ENCODE assay signal across 8 mouse cellular contexts in genomic region chr11:87443373-87443883, GRCm38 (mm10). TPM values are rescaled to one million over a fixed set of nuclear protein-coding genes. Genes with fewer than 3 reads are reported as not detected.
DNase-seq lines count a peak whose midpoint lies in the region; ATAC-seq and TF ChIP-seq lines count a peak whose summit lies in the region.

No protein-coding gene starts in this region.

- DNase-seq in gastrocnemius, adult 2 months, result no peak
- DNase-seq in gastrocnemius, postnatal 14 days, result no peak
- DNase-seq in cerebellum, adult 8-10 months, result peak; percentile 59
- peak; percentile 93 for DNase-seq in forelimb bud, embryonic 11.5 days (ENCODE audit: low read depth, low spot score)
- peak; percentile 87 for DNase-seq in induced T-regulatory cell, adult 2 months (ENCODE audit: low read depth)
- DNase-seq in limb, embryonic 11.5 days (ENCODE audit: low spot score), result peak; percentile 71
- DNase-seq in spleen, postnatal 4 days (ENCODE audit: low spot score in 2 of 2), result peak; percentile 70 to 83

- H3K9ac ChIP-seq in limb, embryonic 11.5 days (ENCODE audit: low read length), result no peak overlapping the region
- H3K9ac ChIP-seq in midbrain, embryonic 12.5 days (replicated peaks), result no peak overlapping the region

- no peaks in the 10 kb centered on the region for H3K36me3 ChIP-seq in limb, embryonic 11.5 days (ENCODE audit: control insufficient read depth, insufficient read depth, low read length)
- H3K36me3 ChIP-seq in midbrain, embryonic 12.5 days, result no peaks in the 10 kb centered on the region

- peaks cover 3% of the 10 kb centered on the region; the same call in 1 of the 2 replicates for H3K27me3 ChIP-seq in limb, embryonic 11.5 days (ENCODE audit: control insufficient read depth, insufficient read depth, low read length)
- H3K27me3 ChIP-seq in midbrain, embryonic 12.5 days, result peaks cover 19% of the 10 kb centered on the region; the same call in 1 of the 2 replicates

- H3K4me3 ChIP-seq in gastrocnemius, adult 2 months, result peak overlapping the region; percentile 32
- no peak overlapping the region for H3K4me3 ChIP-seq in limb, embryonic 11.5 days (ENCODE audit: low read depth, low read length)
- no peak overlapping the region for H3K4me3 ChIP-seq in midbrain, embryonic 12.5 days

- no peak for TF ChIP-seq CTCF in gastrocnemius, adult 2 months (IDR thresholded peaks at IDR 0.05)

- 0 out of 2 replicates have a peak, but pooled peaks have one; percentile 83 for ATAC-seq in limb, embryonic 11.5 days (ENCODE audit: insufficient number of reproducible peaks, low FRiP score, low TSS enrichment, low read depth)
- ATAC-seq in midbrain, embryonic 12.5 days (ENCODE audit: low FRiP score, low read depth), result no peak

- H3K9me3 ChIP-seq in limb, embryonic 11.5 days (ENCODE audit: control insufficient read depth, low read length), result no peaks in the 10 kb centered on the region
- H3K9me3 ChIP-seq in midbrain, embryonic 12.5 days, result no peaks in the 10 kb centered on the region

- H3K27ac ChIP-seq in gastrocnemius, adult 2 months, result peak overlapping the region; percentile 84
- no peak overlapping the region for H3K27ac ChIP-seq in limb, embryonic 11.5 days (replicated peaks; ENCODE audit: low read depth, low read length)
- H3K27ac ChIP-seq in midbrain, embryonic 12.5 days (replicated peaks), result peak overlapping the region; percentile 82

- intact Hi-C loops in gastrocnemius, adult 2 months (cut with DNase I), result loop anchor here (2.0 kb wide), 1 partner anchor 17 kb away; no protein-coding TSS in a partner anchor
- intact Hi-C loops in gastrocnemius, postnatal 14 days (cut with DNase I; ENCODE audit: low total_unique reads), result no loop called here

- no peak overlapping the region for H3K4me2 ChIP-seq in limb, embryonic 11.5 days (ENCODE audit: low read depth, severe bottlenecking)
- H3K4me2 ChIP-seq in midbrain, embryonic 12.5 days (replicated peaks), result no peak overlapping the region

- H3K4me1 ChIP-seq in limb, embryonic 11.5 days (ENCODE audit: control insufficient read depth, insufficient read depth, low read length), result peaks cover 3% of the 10 kb centered on the region; the same call in 1 of the 2 replicates
- H3K4me1 ChIP-seq in midbrain, embryonic 12.5 days, result peaks cover 7% of the 10 kb centered on the region

- WGBS in limb, embryonic 11.5 days, result 0% methylated on average over 5 of the region's 5 CpGs
- WGBS in midbrain, embryonic 12.5 days, result 0% methylated on average over 4 of the region's 5 CpGs

RNA-seq across cellular contexts. Expression of gene Tex14, which starts 38.6 kb away (rescaled TPM):
- not detected for total RNA-seq in gastrocnemius, adult 2 months (2021)
- total RNA-seq in gastrocnemius, postnatal 14 days (2021), result under 1 TPM; 0.53 to 0.59 TPM
- polyA plus RNA-seq in limb, embryonic 11.5 days (2014; fragmentation: Nextera tagmentation; extraction: Ambion mirVana), result 0.13 and 0.60 TPM in 2 replicates
- polyA plus RNA-seq in midbrain, embryonic 12.5 days (2016; fragmentation: Nextera tagmentation; extraction: Ambion mirVana), result 0.60 TPM in 1 of 2 replicates, not detected in the other

RNA-seq across cellular contexts. Expression of gene Rad51c, which starts 38.7 kb away (rescaled TPM):
- under 1 TPM; 0.26 to 0.45 TPM for total RNA-seq in gastrocnemius, adult 2 months (2021)
- under 1 TPM; 0.78 to 0.98 TPM for total RNA-seq in gastrocnemius, postnatal 14 days (2021)
- 14.3 and 14.5 TPM in 2 replicates for polyA plus RNA-seq in limb, embryonic 11.5 days (2014; fragmentation: Nextera tagmentation; extraction: Ambion mirVana)
- polyA plus RNA-seq in midbrain, embryonic 12.5 days (2016; fragmentation: Nextera tagmentation; extraction: Ambion mirVana), result 9.8 and 12.0 TPM in 2 replicates

Comparison
In these comparisons a context has a peak if more than half of its experiments do, and no peak if none do; other contexts are left out.
1. DNase-seq: peak in cerebellum, adult 8-10 months (single experiment), forelimb bud, embryonic 11.5 days (single experiment), induced T-regulatory cell, adult 2 months (single experiment), limb, embryonic 11.5 days (single experiment) and spleen, postnatal 4 days (2 of 2); none in gastrocnemius, adult 2 months (single experiment) and gastrocnemius, postnatal 14 days (single experiment).